Mouse (Mus musculus) lung, postnatal 36 days (tissue): ENCODE results near the gene A830031A19Rik.

Experiments
- DNase-seq: peaks from one replicate; pipeline ENCODE4 v3.0.0; 2022; ENCODE audit warnings: mixed read lengths

The A830031A19Rik gene

DNA sequence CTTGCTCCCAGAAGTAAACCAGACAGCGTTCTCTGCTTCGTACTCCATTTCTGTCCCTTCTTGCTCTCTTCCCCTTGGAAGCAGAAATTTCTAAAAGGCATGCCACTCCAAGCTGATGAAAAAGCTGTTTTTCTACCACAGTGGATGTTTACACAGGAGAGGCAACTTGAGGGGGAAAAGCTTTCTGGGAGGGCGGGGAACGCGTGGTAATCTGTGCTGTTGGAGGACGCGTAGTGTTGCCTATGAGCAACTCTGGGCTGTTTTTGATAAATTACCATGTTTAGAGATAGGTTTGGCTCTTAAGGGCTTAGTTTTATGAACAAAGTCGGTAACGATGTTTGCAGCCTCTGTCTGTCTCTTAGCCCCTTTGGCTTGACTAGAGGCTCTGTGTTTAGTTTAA lies 20.4 kb upstream of the A830031A19Rik start:
- DNase-seq, result no peak

- no peak for DNase-seq
Observed at GRCm38 (mm10) chr11:24094086-24094487, 19.2 kb upstream of the A830031A19Rik start.

DNA sequence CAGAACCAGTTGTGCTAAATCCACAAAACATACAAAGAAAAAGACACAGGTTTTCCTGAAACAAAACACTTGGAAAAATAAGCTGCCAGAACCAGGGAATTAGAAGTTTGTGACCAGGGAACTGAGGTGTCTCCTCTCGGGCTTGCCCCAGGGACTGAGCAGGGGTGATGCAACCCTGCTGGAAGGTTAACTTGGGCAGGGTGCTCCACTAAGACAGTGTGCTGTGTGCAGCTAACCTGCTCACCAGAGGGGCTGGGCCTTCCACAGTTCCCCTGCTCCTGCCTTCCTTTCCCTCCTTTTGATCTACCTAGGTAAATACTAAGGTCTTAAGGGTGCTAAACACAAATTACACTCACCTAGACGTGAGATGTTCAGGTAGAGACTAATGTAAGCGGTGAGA lies 17.8 kb upstream of the A830031A19Rik start:
- no peak for DNase-seq

GRCm38 (mm10) chr11:24091393-24092080 lies 16.7 kb upstream of the A830031A19Rik start:
- no peak for DNase-seq

GRCm38 (mm10) chr11:24090443-24090842 lies 15.6 kb upstream of the A830031A19Rik start:
- no peak for DNase-seq

DNA sequence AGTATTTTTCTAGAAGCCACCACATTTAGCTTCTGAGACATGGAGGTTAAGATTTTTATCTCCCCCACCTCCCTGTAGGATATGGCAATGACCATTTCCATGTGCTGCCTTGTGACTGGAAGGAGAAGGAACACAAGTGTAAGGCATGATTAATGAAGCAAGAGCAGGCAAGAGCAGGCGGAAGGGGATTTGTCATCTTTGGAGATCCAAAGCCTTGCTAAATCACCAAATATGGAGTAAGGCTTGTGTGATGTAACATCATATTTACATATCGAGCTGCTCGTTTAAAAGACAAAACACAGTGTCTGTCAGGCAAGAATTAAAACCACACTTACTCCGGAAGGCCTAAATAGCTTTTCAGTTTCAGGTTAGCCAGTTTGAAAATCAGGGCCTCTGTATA lies 12.2 kb upstream of the A830031A19Rik start:
- DNase-seq, result no peak

DNA sequence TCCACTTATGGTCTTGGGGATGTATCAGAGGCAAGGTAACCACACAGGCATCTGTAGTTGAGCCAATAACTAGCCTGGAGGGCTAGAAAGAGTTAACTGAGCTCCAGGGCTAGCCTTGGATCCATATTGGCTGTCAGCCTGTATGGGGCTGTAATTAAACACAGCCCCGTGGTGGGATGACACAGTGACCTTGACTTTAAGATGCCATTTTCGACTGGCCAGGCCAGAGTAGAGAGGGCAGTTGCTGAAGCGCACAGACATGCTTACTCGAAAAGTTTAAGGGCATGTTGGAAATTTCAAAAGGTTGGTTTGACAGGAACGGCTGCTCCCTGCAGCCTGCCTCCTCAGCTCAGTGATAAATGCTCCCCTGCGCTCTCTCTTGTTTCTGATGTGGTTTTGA lies 11.1 kb upstream of the A830031A19Rik start:
- DNase-seq, result no peak

DNA sequence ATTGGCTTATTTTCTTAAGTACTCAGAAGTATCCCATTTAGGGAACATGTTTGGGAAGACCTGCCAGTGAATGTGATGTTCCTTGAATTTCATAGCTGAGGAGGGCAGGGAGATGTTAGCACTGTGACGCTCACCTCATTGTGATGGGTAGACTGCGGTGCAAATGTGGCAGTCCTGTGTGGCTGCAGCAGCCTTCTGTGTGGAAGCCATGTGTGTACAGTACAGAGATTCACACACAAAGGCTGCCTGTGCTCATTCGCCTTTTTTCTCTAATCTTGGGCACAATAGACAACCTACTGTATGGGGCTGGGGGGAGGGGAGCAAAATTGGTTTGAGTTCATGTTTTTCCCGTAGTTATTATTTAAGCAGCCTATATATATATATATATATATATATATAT lies 9.7 kb upstream of the A830031A19Rik start:
- no peak for DNase-seq

DNA sequence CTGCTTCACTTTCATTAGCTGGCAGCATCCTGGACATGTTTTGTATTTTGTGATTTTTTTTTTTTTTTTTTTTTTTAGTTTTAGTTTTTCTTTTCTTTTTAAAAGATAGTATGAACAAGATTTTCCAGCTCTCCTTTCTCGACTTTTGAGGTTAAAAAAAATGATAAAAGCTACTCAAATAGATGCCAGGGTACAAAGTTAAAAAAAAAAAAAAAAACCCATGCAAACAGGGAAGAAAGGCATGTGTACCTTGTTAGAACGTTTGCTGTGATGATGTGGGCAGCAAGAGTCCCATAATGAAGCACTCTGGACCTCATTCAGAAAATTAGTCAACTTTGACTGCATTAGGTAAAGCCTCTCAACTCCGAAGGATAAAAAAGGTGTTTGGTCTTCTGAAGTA lies 9.2 kb upstream of the A830031A19Rik start:
- DNase-seq, result no peak

- DNase-seq, result no peak
Observed at GRCm38 (mm10) chr11:24083423-24083822, 8.6 kb upstream of the A830031A19Rik start.

DNA sequence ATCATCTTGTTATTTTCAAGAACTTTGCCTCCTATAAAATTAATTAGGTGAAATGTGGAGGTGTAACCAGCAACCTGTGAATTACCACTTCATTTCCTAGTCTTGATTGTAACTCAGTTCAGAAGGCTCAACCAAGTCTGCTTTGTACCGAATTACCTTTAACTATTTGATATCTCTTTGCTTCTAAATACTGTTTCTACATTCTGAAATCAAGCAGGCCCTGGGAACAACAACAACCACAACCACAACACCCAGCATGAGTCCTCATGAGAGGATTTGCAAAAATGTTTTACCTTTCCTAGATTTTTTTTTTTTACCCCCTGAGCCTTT lies 8.2 kb upstream of the A830031A19Rik start:
- DNase-seq, result no peak

GRCm38 (mm10) chr11:24082385-24083075 lies 7.7 kb upstream of the A830031A19Rik start:
- no peak for DNase-seq

GRCm38 (mm10) chr11:24081687-24082384 lies 7.0 kb upstream of the A830031A19Rik start:
- DNase-seq, result no peak

- peak; percentile 78 for DNase-seq
Observed at GRCm38 (mm10) chr11:24081016-24081686, 6.3 kb upstream of the A830031A19Rik start.

GRCm38 (mm10) chr11:24080541-24080940 lies 5.7 kb upstream of the A830031A19Rik start:
- DNase-seq, result no peak

DNA sequence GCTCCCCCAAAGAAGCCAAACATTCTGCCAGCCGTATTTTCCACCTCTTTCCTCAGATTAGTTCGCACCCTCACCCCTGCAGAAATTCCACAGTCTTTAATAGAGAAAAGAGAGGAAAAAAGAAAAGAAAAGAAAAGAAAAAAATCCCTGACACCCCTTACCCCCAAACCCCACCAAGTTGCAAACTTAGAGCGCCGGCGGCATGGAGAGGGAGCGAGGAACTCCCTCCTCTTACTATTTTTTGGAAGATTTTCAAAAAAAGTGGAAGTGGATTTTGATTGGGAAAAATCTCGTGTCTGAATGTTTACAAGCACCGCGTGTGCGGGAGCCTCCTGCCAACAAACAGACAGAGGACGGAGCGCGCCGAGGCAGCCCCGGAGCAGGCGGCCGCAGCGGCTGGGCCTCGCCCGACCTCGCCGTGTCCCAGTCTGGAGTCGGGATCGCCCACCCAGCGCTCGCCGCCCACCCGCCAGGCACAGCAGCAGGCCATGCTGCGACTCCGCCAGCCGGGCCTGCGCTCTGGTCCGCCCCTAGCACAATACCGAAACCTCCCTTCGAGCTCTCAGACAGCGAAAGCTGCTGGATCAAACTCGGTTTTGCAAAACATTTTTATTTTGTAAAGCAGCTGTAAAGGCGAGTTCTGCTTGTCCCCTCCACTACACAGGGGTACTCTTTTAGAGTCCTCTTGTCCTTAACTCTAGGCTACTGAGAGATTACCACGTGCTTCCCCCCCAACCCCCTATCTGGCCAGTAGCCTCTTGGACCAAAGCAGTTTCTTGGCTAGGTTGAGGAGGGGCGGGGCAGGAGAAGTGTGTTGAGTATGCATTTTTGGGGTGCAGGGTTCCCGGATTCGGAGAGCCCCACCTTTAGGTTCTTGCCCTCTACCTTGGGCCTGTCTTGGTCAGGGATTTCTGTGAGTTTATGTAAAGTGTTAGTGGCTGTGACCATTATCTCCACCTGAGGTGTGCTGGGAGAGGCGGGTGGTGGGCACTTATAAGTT lies 4.8 kb upstream of the A830031A19Rik start:
- DNase-seq, result peak; percentile 28

- no peak for DNase-seq
Observed at GRCm38 (mm10) chr11:24078706-24079316, 4.0 kb upstream of the A830031A19Rik start.

DNA sequence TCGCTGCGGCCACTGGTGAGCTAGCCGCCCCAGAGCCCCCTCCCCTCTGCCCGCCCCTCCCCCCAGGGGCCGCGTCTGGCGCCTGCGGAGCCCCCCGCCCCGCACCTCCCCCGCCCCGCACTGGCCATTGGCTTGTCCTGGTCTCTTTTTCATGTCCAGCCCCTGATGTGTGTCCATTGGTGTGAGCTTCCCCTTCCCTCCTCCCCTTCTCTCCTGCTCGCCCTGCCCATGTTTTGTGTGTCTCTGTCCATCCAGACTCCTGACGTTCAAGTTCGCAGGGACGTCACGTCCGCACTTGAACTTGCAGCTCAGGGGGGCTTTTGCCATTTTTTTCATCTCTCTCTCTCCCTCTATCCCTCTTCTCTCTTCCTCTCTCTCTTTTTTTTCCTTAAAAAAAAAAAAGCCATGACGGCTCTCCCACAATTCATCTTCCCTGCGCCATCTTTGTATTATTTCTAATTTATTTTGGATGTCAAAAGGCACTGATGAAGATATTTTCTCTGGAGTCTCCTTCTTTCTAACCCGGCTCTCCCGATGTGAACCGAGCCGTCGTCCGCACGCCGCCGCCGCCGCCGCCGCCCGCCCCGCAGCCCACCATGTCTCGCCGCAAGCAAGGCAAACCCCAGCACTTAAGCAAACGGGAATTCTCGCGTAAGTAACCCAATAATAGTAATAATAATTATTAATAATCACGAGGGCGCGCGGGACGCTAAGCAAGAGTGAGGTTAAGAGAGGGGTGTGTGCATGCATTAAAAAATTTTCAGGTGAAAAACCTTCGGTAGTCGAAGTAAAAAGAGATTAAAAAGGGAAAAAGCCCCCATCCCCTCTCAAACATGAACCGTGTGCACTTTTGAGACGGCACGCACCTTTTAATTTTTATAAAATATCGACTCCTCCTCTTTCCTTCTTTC lies 3.2 kb upstream of the A830031A19Rik start, which contains the start of gene Bcl11a:
TSS of gene Bcl11a (plus strand) at position 262 of the 911 bp plus-strand sequence.
- DNase-seq, result peak; percentile 42

- peak; percentile 61 for DNase-seq
Observed at GRCm38 (mm10) chr11:24076821-24077730, 2.2 kb upstream of the A830031A19Rik start.
